Mouse (Mus musculus): ENCODE data around the gene Cyb5d1.
A peak's percentile ranks its signal among the peaks of the same experiment; 100 is the strongest.

Gene Cyb5d1

DNA sequence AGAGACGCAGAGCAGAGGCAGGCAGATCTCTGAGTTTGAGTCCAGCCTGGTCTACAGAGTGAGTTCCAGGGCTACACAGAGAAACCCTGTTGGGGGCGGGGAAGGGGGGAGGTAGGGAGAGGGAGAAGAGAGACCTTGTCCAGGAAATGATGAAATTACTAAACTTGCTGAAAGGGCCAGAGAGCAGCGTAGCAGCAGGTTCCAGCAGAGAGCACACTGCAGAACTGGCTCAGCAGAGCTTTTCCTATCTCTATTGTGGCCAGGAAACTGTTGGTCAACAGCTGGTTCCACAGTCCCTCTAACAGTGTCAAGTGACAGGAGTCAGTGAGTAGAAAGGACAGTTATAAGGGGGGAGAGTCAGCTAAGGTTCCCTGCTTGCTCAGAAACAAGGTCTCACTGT is 15.8 kb downstream of the Cyb5d1 start:
- DNase-seq (ENCODE audit: low spot score) = no peak

DNA sequence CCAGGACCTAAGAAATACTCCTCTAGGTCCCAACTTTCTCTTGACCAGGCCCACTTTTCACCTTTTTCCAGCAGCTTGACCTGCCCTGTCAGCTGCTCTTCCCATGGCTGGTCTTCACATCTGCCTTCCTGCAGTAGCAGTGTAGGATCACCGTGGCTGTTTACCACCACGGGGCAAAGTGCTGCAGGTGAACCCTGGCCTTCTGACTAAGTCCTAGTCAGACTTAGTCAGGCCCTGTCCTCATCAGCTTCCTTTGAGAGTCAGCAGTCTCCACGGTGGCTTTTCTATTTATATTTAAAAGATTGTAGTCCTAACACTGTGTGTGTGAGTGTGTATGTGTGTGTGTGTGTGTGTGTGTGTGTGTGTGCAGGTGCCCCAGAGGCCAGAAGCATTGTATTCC is 17.7 kb downstream of the Cyb5d1 start:
- DNase-seq (ENCODE audit: low spot score) = no peak

DNA sequence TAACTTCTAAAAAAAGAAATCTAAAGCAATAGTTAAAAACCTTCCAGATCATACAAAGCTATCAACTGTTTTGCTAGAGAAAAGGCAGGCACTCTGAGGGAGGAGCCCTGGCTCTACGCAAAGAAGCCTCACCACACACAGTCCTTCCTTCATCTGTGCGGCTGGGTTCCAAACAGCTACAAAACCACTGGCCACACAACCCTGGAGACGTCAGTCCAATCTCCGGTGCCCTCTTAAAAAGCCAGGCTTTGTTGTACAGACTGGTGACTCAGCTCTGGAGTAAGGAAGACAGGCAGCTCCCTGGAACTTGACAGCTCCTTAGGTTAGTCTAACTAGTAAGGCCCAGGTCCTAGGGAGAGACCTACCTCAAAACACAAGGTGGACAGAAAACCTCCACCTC is 19.8 kb downstream of the Cyb5d1 start:
- DNase-seq (ENCODE audit: low spot score) = no peak

DNA sequence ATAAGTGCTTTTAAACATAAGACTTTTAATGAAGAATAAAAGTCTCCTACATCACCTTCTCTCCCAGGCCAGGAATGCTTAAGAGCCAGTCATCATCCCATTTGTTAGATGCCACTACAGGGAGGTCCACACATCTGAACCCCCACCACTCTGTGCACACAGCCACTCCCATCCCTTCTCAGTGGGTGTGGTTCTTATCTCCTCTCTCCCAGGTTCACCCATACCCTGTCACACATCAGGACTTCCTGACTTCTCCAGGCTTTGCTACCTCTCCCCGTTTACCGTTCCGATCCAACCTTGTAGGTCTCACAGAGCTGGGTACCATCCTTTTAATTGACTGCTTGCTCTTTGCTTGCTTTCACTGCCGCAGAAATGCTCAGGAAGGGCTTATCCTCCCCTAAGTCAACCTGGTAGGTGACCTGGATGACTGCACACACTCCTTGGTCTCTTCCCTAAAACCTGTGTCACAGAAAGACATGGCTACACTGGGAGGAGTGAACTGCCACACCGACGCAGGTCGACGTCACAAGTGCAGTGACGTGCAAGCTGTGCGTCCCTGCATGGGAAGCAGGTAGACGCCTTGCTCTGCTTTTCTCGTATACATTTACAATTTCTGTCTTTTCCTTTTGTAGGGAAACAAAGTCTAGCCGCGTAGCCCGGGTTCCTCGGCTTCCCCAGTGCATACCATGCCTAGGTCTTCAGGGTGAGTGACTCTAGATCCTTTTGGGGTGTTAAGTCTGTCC is 22.0 kb downstream of the Cyb5d1 start:
- DNase-seq (ENCODE audit: low spot score) = no peak

DNA sequence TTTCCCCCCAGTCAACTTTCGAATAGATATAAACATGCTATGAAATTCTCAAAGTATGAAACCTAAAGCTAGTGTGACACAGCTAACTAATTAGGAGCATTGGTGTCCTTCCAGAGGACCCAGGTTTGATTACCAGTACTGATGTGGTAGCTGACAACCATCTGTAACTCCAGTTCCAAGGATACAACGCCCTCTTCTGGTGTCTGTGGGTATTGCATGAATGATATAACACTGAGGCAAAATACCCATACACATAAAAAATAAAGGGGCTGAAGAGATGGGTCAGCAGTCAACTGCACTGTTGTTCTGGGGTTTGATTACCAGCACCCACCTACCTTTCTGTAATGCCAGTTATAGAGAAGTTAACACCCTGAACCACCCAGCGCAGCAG is 22.7 kb downstream of the Cyb5d1 start:
- no peak for DNase-seq (ENCODE audit: low spot score)

DNA sequence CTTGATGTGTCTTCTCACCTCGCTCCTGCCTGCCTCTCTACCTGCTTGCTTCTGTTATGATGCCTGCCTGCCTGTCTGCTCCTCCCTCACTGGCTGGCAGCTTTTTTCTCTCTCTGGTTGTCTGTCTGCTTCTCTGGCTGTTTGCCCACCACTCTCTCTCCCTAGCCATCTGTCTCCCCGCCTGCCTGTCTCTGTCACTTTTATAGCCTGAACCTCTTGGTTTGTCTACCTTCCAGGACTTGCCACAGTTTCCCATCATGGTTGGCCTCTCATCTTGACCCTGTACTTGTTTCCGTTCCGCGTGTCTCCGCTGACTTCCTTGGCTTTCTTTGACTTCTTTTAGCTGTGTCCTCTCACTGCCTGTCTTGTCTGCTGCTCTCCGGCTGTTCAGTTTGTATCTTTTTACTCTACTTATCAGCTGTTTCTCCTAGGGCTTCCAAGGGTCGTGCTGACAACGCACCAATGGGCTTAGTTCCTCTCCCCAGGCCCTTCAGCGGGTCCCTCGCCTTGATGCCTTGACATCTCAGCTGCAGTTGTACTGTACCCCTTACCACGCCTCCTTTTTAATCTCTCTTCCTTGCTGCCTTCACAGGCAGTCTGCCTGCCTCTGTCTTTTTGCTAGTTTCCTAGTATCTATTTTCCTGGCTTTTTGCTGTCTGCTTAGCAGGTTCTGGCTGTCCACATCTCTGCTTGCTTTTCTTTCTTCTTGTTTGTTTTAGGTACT is 23.2 kb downstream of the Cyb5d1 start:
- DNase-seq (ENCODE audit: low spot score) = no peak

DNA sequence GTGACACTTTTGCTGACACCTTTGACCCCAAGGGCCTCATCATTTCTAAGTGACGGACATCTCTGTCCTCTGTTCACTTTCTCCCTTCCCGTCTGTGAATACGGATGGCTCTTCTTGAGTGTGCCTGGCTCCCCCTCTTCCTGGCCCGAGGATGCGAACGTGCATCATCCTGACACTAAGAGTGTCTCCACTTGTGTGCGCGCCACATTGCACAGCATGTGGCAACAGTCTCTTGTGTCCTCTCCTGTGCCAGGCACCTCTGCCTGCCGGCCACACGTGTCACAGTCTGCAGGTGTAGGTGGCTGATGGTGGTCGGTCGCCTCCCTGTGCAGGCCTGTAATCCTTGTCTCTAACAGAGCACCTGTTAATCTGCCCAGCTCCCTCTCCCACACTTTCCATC is 23.8 kb downstream of the Cyb5d1 start:
- no peak for DNase-seq (ENCODE audit: low spot score)

DNA sequence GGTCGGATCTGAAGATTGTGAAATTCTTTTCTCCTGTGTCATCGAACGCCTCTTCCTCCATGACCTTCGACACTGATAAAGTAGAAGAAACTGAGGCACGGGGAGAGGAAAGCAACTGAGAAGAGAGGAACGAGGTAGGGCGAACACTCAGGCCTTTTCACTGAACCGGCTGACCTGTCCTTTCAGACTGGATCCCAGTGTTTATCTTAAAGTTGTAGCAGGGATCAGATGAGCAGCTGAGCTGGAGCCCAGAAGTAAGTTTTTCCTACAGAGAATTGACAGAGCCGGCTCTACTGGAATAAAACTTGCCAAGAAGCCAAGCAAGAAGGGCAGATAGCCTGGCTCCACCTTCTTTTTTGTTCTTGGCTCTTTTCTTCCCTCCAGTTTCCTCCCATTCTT is 24.6 kb downstream of the Cyb5d1 start:
- DNase-seq (ENCODE audit: low spot score) = no peak

DNA sequence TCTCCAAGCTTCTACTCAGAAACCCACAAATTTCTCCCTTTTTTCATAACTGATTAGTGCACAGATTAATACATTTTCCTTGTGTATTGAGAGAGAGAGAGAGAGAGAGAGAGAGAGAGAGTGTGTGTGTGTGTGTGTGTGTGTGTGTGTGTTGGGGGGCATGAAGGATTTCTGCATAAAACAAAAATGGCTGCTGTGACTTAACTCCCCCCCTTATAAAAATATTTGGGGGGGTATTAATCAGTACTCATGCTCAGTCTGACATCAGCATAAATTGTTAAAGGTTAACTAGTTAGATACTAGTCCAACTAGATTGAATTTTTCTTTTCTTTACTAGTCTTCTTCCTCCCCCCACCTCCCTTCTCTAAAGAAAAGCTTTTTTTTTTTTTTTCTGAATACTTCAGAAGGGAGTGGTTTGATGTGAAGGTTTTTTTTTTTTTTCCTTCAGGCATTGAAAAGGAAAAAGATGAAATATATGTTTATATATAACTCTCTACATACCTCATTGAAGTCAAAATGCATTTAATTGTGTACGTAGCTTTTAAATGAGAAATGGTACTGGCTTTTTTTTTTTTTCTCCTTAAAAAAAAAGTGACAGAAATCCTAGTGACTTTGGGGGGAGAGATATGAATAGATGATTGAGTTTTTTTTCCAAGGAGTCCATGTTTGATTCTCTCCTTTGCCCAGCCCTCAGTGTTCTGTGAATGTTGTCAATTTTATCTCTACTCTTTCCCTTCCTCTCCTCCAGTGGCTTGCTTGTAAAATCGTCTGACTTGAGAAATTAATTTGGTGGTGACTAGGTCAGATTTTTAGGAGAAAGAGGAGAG is 25.2 kb downstream of the Cyb5d1 start:
- no peak for DNase-seq (ENCODE audit: low spot score)

DNA sequence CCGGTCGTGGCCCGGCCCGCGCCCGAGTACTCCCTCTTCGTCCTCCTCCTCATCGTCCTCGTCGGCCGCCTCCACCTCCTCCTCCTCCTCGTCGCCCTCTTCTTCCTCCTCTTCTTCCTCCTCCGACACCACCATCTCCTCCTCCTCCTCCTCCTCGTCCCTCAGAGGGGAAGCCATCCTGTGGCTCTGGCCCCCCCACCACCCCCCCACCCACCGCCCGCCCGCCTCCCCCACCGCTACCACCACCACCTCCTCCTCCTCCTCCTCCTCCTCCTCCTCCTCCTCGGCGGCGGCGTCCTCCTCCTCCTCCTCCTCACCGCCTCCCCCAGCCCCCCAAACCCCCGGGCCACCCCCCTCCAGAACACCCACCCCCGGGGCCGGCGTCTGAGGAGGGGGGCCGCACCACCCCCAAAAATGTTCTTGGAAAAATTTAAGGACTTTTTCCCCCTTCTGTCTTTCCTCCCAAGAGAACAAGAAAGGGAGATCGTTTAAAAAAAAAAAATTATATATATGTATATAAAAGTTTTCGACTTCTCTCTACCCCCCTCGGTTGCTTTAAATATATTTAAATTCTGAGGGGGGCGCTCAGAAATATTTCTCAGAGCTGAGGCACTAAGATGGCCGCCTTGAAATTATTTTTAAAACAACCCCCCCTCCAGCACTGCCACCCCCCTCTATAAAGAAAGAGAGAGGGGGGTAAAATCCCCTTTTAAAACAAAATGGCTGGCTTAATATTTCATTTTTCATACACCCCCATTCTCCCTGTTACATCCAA is 26.0 kb downstream of the Cyb5d1 start, which contains the start of gene Chd3:
Gene Chd3 (minus strand): TSS at position 192 of the 775 bp plus-strand sequence.
- no peak for DNase-seq (ENCODE audit: low spot score)

DNA sequence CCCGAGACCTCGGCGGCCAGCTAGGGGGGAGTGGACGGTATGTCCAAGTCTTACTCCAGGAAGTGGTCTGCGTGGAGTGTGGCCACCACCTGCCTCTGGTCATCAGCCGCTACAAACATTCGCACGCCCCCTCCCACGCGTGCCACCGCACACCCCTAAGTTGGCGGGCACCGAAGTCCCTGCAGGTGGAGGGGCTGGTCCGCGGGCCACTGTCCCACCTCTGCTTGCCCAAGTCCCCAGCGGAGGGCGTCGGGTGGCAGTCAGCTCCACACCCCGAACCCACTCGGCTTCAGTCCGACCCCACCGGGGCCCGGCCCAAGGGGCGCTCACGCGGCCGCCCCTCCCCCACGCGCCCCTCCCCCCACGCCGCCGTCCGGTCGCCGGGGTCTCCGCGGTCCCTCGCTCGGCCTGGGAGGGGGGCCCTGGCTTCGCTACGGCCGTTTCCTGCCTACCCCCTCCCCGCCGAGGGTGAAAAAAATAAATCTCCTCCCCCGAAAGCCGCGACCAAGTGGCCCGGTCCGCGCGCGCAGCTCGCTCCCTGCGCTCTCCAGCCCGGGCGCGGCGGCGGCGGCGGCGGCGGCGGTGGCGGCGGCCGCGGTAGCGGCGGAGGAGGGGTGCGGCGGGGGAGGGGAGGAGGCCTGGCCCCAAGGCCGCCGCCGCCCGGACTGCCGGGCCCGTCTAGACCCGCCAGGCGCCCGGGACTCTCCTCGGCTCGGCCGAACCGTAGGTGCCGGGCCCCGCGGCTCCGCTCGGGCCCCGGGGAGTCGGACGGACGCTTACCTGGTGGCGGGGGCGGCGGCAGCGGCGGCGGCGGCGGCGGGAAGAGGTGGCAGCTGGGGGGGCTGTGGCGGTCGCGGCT is 26.8 kb downstream of the Cyb5d1 start:
- no peak for DNase-seq (ENCODE audit: low spot score)

DNA sequence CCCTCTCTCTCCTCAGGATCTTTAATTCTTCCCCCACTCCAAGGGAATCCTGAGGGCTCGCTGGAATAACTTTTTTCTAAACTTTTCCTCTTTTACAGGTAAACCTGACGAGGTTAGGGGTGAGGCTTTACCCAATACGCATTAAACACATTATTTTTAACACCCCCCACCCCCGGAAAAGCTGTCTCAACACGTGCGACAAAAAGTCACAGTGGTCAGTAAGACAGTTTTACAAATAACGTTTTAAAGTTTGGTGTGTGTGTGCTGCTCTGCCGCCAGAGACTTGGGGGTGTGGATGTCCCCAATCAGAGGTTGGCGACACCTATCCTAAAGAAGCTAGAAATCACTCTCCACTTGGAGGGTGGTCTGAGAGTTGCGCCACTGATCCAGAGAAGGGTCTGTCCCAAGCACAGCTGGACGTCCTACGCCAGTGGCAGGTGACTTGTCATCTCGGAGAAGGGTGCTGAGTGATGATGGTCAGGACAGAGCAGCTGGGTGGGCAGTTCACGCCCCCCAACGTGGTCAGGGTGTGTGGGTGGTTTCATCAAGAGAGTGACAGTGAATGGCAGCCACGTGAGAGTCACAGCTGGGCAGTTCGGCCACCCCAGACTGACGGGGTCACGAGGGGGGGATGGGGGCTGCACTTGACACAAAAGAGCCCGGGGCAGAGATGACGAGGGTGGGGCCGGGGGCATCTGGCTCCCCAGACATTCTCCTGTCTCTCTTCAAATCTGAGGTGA is 27.6 kb downstream of the Cyb5d1 start:
- no peak for DNase-seq (ENCODE audit: low spot score)

DNA sequence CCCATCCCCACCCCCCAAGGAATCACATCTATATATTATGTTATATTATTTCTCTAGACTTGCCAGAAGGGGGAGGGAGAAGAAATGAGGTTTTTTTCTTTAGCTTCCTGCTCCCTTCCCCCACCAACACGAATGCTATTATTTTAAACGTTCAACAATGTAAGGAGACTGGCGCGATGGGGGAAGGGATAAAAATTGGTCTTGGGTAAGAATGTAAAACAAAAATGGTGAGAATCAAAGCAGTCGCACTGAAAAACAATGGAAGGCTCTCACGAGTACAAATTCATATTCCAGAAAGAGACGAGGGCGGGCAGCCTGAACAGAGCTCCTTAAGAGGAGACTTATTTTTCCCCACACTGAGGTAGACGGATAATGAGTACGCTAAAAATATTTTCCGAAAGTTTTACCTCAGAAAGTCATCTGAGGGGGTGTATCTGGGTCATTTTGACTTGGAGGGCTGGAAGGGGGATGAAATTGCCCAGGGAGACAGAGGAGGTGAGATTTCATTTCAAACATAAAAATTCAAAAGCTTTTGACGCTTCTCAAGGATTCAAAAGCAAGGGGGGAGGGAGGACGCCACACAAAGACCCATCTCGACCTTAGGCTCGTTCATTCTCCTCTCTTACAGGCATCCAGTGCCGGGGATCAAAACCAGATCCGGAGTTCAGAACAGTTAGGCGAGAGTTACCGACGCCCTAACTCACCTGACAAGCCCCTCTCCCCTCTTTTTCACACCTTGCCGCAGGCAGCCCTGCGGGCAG is 28.4 kb downstream of the Cyb5d1 start:
- DNase-seq (ENCODE audit: low spot score) = no peak

DNA sequence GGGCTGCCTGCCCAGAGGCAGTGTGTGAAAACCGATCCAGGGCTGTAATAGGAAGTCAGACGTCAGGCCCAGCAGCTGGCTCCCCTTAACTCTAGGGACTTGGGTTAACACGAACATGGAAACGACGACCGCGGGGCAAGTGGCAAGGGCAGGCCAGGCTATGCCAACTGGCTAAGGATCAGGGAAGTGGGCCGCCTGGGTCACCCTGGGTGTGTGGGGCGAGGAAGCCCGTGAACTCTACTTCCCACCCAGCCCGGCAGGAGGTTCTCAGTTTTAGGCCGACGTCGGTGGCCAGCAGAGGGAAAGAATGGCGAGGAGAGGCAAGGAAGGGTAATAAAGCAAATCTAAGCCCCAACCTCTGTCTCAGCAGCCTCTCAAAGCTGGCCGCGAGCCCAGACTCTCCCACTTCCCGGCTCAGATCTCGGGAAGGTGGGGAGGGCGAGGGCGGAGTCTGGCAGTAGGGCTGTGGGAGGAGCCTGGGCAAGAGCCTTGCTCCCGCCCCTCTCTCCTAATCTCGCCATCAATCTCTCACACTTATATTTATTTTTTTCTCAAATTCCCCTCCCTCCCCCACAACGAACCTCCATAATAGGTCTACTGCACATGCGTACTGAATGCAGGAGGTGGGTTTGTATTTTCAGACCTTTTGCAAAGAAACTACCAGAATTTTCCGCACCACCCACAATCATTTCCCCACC is 29.1 kb downstream of the Cyb5d1 start:
- DNase-seq (ENCODE audit: low spot score) = peak; percentile 92

DNA sequence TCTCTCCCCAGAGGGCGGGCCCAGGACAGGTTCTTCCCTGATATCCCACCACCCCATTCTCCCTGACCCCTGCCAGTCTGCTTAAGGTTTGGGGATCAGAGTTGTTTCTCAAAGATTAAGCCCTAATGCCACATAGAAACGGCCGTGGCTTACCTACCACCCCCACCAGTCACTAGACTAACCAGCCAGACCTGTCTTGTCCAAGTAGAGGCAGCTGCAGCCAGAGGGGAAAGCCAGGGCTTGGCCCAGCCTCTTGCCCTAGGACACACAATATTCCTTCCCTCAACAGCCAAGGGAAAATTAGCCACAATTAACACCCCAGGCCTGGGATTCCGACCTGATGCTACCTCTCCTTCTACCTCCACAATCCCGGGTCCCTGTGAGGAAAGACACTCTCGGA is 29.7 kb downstream of the Cyb5d1 start:
- no peak for DNase-seq (ENCODE audit: low spot score)

DNA sequence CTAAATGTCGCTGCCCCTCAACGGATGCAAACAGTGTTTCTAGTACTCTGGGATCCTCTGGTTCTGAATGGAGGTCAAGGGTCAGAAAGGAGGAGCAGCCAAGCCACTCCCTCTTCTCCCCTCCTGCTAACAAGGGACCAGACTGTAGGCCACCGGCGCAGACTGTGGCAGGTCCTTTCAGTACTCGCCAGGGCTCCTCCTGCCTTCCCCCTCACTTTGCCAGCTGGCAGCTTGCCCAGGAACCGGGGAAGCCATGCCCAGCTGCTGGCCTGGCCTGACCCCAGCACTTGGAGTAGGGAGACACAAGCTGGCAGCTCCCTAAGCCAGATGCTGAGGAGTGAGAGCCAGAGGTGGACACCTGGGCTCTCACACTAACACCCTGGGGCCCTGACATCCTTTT is 30.5 kb downstream of the Cyb5d1 start:
- peak; percentile 87 for DNase-seq (ENCODE audit: low spot score)

DNA sequence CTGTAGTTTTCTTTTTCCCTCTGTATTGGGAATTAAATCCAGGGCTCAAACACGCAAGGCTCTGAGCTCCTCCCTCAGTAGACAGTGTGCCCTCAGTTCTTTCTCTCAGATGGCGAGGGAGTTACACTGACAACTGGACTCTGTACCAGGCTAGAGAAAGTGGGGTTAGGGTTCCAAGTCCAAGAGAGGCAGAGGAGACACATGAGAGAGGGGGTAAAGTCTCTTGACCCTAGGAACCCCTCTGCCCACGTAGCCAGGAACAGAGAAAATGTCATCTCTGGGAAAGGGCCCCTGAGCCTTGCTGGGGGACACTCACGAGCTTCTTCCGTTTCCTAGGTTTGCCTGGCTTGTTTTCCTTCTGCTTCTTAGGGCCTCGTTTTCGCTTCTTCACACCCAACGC is 31.1 kb downstream of the Cyb5d1 start:
- DNase-seq (ENCODE audit: low spot score) = no peak

DNA sequence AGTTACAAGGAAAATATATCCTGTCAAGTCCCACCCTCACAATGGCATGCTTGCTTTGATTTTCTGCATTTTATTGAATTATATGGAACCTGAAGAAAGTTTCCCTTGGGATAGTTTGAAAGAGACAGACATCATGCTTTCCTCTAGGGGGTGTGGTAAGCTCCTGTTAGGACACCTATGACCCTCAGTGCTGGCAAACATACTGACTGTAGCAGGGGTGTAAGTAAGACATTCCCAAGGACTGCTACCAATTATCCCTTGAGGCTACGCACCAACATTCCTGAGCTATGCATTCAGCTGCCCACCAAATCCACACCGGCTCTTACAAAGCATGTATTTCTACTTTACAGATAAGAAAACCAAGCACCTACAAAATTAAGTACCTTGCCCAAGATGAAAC is 33.0 kb downstream of the Cyb5d1 start:
- no peak for DNase-seq (ENCODE audit: low spot score)

DNA sequence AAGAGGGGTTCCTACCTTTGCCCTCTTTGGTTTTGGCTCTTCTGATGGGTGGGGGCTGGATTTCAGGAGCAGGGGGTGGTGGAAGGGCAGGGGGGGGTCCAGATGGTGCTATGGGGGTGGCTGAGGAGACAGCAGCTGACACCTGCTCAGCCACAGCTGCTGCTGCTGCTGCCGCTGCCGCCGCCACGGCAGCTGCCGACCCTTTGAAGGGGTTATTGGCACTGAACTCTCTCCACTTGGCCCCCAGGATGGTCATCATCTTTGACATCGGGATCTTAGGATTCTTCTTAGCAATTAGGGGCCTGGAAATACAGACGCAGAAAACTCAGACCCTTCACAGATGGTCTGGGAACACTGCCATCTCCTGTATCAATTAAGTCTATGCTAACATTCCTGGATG is 33.4 kb downstream of the Cyb5d1 start:
- no peak for DNase-seq (ENCODE audit: low spot score)
